Mouse (Mus musculus) liver, embryonic 15.5 days (tissue): ENCODE data around the gene Rpa2. TPM values are rescaled to one million over a fixed set of nuclear protein-coding genes. Genes with fewer than 3 reads are reported as not detected.
"Not testable (repeated sequence)": the region's sequence is repeated elsewhere in the genome, so short reads cannot be mapped to it uniquely, and the experiment has no call there.

Source experiments
- ATAC-seq: fragments of 200-750 bp; cut with Nextera tagmentation; 2 replicates; pipeline ENCODE4 v1.8.0; 2017; ENCODE audit warnings: moderate number of reproducible peaks, mild to moderate bottlenecking, moderate library complexity; ENCODE audit not compliant: insufficient read depth
- H3K27ac ChIP-seq: fragments of 300-500 bp; sonication (generic); replicated peaks from 2 replicates; pipeline ENCODE4 v1.5.1; 2015; ENCODE audit warnings: mild to moderate bottlenecking, inconsistent platforms
- H3K27me3 ChIP-seq: fragments of 300-500 bp; sonication (generic); 2 replicates; pipeline ENCODE4 v1.6.1; 2015; ENCODE audit warnings: mild to moderate bottlenecking, inconsistent platforms
- H3K36me3 ChIP-seq: fragments of 300-500 bp; sonication (generic); replicated peaks from 2 replicates; pipeline ENCODE4 v1.6.1; 2015; ENCODE audit warnings: moderate library complexity, mild to moderate bottlenecking, inconsistent platforms
- H3K4me1 ChIP-seq: fragments of 300-500 bp; sonication (generic); replicated peaks from 2 replicates; pipeline ENCODE4 v1.6.1; 2015; ENCODE audit warnings: inconsistent platforms
- H3K4me2 ChIP-seq: fragments of 300-500 bp; sonication (generic); 2 replicates; pipeline ENCODE4 v1.6.1; 2015; ENCODE audit warnings: moderate library complexity, mild to moderate bottlenecking, inconsistent platforms
- H3K4me3 ChIP-seq: fragments of 300-500 bp; sonication (generic); replicated peaks from 2 replicates; pipeline ENCODE4 v1.5.1; 2015; ENCODE audit warnings: mild to moderate bottlenecking, inconsistent platforms
- H3K9ac ChIP-seq: fragments of 300-500 bp; sonication (generic); 2 replicates; pipeline ENCODE4 v1.6.1; 2015; ENCODE audit warnings: moderate library complexity, mild to moderate bottlenecking, inconsistent platforms
- H3K9me3 ChIP-seq: fragments of 300-500 bp; sonication (generic); replicated peaks from 2 replicates; pipeline ENCODE4 v1.6.1; 2016; ENCODE audit warnings: inconsistent platforms
- WGBS: fragments of 180-500 bp; shearing (Covaris S2); methylation state at CpG from one replicate; pipeline ENCODE4 v1.1.7; 2015; ENCODE audit warnings: mixed read lengths; ENCODE audit not compliant: insufficient replicate concordance; 5-methylcytosine and 5-hydroxymethylcytosine counted together
- polyA plus RNA-seq: library from polyadenylated mRNA; unstranded; fragments of >200 nt; fragmentation: Nextera tagmentation; extraction: Ambion mirVana; gene quantifications from 2 replicates; pipeline ENCODE4 v1.2.1, GENCODE M21; 2015

The Rpa2 gene
- polyA plus RNA-seq, 1 experiment from 2014 or later = 81.3 TPM

DNA sequence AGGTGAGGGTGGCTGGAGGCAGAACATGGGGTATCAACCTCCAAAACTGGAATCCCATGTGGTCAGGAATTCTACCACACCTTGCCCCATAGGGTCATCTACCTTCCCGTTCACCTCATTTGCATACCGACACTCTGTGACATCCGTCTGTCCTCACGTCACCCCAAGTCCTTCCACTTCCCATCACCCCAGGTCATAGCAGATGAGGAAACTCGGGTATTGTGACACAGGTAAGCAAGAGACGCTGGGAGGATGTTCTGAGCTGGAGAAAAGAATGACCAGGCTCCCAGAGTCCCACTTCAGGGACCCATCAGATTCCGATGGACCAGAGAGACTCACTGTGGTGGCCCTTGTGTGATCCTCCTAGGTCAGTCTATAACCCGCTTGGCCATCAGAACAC is 26.6 kb downstream of the Rpa2 start:
- Histone ChIP-seq H3K4me1 (peaks cover 27% of the 10 kb centered on the region), H3K9me3 (no peaks in the 10 kb centered on the region), H3K27me3 (peaks cover 26% of the 10 kb centered on the region), H3K4me3 (peak overlapping the region; percentile 52), H3K27ac (no peak overlapping the region), H3K4me2 (peak overlapping the region; percentile 75), H3K9ac (no peak overlapping the region), H3K36me3 (no peaks in the 10 kb centered on the region)
- 54% methylated on average over 8 of the region's 8 CpGs for WGBS
- ATAC-seq = no peak

DNA sequence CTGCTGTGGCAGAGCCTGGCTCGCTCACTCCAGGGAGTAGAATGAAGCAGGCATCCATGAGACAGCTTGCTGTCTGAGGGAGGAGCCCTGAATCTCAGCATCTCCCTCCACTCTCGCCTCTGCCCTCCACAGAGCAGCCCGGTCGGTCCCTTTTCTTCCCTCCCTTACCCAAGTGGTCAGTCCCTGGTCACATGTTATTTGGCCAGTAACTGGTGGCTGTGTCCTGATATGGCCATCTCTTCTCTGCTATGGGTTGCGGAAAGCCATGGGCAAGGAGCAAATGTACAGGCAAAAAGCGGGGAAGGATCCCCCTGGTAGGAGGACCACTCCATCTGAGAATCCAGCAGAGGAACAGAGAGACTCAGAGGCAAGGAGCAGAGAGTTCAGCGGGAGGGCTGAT is 27.0 kb downstream of the Rpa2 start:
- Histone ChIP-seq H3K9ac (no peak overlapping the region), H3K4me3 (peak overlapping the region; percentile 52)

DNA sequence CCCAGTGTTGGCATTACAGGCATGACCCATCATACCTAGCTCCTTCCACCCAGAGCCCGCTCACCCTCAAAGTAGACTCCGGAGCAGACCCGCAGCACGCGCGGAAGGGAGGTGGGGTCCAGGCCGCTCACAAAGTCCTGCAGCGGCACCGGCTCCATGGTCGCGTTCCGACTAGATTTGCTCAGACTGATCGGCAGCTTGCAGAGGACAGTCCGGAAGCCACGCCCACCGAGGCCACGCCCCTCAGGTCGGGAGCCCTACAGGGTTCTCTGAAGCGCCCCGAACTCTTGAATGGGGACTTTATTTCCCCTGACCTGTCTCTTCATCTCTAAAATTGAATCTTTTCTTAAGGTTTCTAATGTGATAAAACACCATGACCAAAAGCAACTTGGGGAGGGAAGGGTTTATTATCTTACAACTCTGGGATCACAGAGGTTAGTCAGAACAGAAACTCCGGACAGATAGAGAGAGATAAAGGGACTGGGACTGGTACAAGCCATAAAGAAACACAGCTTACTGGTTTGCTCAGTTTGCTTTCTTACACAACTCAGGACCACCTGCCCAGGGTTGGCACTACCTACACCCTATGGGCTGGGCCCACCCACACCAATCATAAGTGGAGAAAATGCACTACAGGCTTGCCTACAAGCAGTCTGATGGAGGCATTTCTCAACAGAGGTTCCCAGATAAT is 28.2 kb downstream of the Rpa2 start, which contains the start of gene Themis2:
Themis2 (minus strand) TSS at position 192 of the 691 bp plus-strand sequence.
- peak within 1 kb of the TSS; percentile 52 for H3K4me3 ChIP-seq
- no peak within 1 kb of the TSS for H3K27ac ChIP-seq
- H3K36me3 ChIP-seq = no peaks in the 10 kb centered on the region
- peak within 1 kb of the TSS; percentile 38; the same call in 1 of the 2 replicates for H3K9ac ChIP-seq
- peaks cover 26% of the 10 kb centered on the region for H3K27me3 ChIP-seq
- peaks cover 34% of the 10 kb centered on the region for H3K4me1 ChIP-seq
- peak within 1 kb of the TSS; percentile 75 for H3K4me2 ChIP-seq
- H3K9me3 ChIP-seq = no peaks in the 10 kb centered on the region
- peak; percentile 64 for ATAC-seq
- 1% methylated on average over 21 of the region's 21 CpGs for WGBS

More for the DNA sequence above, 27.0 kb downstream of the Rpa2 start:
- WGBS = 70% methylated on average over 7 of the region's 7 CpGs
- Histone ChIP-seq H3K36me3 (no peaks in the 10 kb centered on the region), H3K27ac (no peak overlapping the region), H3K27me3 (peaks cover 26% of the 10 kb centered on the region), H3K4me1 (peaks cover 27% of the 10 kb centered on the region), H3K9me3 (no peaks in the 10 kb centered on the region), H3K4me2 (peak overlapping the region; percentile 75)
- ATAC-seq = no peak

DNA sequence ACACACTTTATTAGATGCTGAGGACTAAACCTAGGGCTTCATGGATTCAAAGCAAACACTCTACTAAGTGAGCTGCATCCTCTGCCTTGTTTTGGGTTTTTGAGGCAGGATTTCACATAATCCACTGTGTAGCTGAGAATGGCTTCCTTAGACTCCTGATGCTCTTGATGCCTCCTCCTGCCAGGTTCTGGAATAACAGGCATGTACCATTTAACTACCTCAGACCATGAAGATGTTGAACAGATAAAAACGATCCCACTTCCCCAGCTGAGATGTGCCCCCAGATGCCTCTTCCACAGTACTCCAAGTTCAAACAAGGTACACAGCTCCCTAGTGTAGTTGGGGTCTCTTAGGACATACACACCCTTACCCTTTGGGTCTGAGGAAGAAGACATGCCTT is 29.3 kb downstream of the Rpa2 start:
- no peak overlapping the region for H3K4me3 ChIP-seq
- peaks cover 26% of the 10 kb centered on the region for H3K27me3 ChIP-seq
- no peak overlapping the region for H3K4me2 ChIP-seq
- no peak for ATAC-seq
- H3K36me3 ChIP-seq = no peaks in the 10 kb centered on the region
- H3K9ac ChIP-seq = no peak overlapping the region
- 45% methylated on average over 1 of the region's 1 CpGs for WGBS
- H3K27ac ChIP-seq = no peak overlapping the region
- H3K4me1 ChIP-seq = peaks cover 44% of the 10 kb centered on the region
- no peaks in the 10 kb centered on the region for H3K9me3 ChIP-seq

DNA sequence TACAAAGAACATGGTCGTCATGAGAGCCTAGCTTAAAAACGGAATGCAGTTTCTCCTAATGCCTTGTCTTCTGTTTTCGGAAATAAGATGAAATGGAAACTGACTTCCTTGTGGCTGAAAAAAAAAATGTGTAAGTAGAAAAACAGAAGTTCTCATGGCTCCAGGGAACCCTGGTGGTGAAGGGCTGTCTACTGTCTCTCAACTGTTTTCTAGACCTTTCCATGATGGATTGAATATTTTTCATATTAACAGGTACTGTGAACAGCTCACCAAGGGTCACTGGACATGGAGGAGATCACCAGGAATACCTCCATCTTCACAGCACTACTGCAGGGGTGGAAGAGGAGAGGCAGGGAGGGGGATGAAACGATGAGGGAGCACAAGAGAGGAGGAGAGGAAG is 29.9 kb downstream of the Rpa2 start:
- Histone ChIP-seq H3K9me3 (no peaks in the 10 kb centered on the region), H3K4me3 (no peak overlapping the region), H3K27ac (peak overlapping the region; percentile 30; the same call in 1 of the 2 replicates), H3K4me1 (peaks cover 48% of the 10 kb centered on the region), H3K9ac (no peak overlapping the region), H3K27me3 (peaks cover 26% of the 10 kb centered on the region), H3K36me3 (no peaks in the 10 kb centered on the region), H3K4me2 (no peak overlapping the region)
- whole genome bisulfite sequencing = 25% methylated on average over 4 of the region's 4 CpGs
- no peak for ATAC-seq

DNA sequence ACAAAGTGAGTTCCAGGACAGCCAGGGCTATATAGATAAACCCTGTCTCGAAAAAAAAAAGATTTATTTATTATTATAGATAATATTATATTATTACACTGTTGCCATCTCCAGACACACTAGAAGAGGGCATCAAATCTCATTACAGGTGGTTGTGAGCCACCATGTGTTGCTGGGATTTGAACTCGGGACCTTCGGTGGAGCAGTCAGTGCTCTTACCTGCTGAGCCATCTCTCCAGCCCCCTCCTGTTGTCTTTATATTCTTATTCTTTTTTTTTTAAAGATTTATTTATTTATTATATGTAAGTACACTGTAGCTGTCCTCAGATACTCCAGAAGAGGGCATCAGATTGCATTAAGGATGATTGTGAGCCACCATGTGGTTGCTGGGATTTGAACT is 30.5 kb downstream of the Rpa2 start:
- not testable (repeated sequence) for H3K9ac ChIP-seq, H3K9me3 ChIP-seq, ATAC-seq, H3K4me3 ChIP-seq, H3K4me2 ChIP-seq, H3K27ac ChIP-seq, H3K36me3 ChIP-seq
- WGBS = 67% methylated on average over 3 of the region's 3 CpGs
- Histone ChIP-seq H3K27me3 (peaks cover 25% of the 10 kb centered on the region), H3K4me1 (peaks cover 48% of the 10 kb centered on the region)

DNA sequence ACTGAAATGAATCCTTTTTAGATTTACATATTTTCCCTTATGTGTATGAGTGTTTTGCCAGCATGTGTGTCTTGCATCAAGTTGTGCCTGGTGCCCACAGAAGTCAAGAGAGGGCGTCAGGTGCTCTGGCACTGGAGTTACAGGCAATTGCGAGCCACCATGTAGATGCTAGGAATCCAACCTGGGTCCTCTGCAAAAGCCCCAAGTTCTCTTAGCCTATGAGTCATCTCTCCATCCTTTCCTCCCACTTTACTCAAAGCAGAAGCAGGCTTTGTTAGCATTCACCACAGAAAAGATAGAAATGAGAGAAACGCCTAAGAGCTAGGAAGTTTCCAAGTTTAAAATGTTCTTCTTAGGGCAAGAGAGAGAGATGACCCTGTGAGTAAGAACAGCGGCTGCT is 31.7 kb downstream of the Rpa2 start:
- Histone ChIP-seq H3K4me1 (peaks cover 42% of the 10 kb centered on the region), H3K36me3 (no peaks in the 10 kb centered on the region), H3K4me2 (no peak overlapping the region), H3K27me3 (peaks cover 14% of the 10 kb centered on the region), H3K9me3 (no peaks in the 10 kb centered on the region), H3K9ac (no peak overlapping the region), H3K27ac (no peak overlapping the region), H3K4me3 (no peak overlapping the region)
- no peak for ATAC-seq
- 69% methylated on average over 4 of the region's 4 CpGs for WGBS

DNA sequence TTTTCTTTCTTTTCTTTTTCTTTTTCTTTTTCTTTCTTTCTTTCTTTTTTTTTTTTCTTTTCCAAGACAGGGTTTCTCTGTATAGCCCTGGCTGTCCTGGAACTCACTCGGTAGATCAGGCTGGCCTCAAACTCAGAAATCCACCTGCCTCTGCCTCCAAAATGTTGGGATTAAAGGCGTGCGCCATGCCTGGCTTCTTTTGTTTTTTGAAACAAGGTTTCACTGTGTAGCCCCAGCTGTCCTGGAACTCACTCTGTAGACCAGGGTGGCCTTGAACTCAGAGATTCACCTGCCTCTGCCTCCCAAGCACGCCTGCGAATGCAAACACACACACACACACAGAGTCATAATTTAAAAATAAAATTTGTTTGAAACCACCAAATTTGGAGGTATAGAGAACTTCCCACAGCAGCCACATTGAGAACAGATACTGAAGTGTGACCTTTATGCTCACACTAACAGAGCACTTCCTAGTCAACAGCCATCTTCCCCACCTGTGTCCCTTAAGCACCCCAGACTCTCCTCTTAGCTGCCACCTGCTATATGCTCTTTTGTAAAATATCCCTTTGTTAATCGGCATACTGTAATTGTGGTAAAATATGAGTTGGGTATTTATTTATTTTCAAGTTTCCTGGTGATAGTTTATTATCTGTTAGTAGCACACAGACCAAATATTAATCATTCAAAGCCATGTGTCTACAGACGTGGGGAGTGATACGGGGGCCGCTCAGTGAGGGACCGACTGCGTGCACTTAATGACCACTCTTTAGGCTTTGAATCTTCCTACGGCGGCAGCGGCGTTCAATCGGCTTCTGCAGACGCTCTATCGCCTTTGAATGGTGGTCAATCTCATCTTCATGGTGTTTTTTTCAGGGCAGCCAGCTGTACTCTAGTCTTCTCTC is 33.3 kb downstream of the Rpa2 start:
- Histone ChIP-seq H3K4me2 (peak overlapping the region; percentile 71), H3K4me3 (peak overlapping the region; percentile 25), H3K9me3 (no peaks in the 10 kb centered on the region), H3K4me1 (peaks cover 30% of the 10 kb centered on the region), H3K27ac (peak overlapping the region; percentile 69), H3K9ac (peak overlapping the region; percentile 34; the same call in 1 of the 2 replicates), H3K36me3 (no peaks in the 10 kb centered on the region), H3K27me3 (no peaks in the 10 kb centered on the region)
- peak; percentile 69 for ATAC-seq
- WGBS = 53% methylated on average over 18 of the region's 18 CpGs

DNA sequence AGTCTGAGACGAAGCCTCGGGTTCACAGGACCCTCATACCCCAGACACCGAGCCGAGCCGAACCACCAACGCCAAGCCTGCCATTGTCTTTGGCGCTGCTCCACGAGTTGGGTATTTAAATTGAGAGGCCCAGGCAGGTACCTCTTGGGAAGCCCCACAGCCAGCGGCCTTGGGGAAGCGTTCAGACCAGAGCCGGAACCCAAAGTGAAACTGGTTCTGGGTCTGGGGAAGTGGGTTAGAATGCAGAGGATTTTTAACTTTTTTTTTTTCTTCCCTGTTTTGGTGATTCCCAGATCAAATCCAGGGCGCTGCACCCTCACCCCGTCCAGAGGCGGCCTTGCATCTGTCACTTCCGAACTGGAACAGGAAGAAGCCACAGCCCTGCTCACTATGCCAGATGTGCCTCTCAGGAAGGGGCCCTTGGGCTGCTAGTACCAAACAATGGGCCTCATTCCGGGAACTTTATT is 34.1 kb downstream of the Rpa2 start:
- no peaks in the 10 kb centered on the region for H3K27me3 ChIP-seq
- H3K9ac ChIP-seq = peak overlapping the region; percentile 34; the same call in 1 of the 2 replicates
- H3K27ac ChIP-seq = peak overlapping the region; percentile 69
- peak overlapping the region; percentile 25 for H3K4me3 ChIP-seq
- H3K36me3 ChIP-seq = no peaks in the 10 kb centered on the region
- H3K9me3 ChIP-seq = no peaks in the 10 kb centered on the region
- H3K4me1 ChIP-seq = peaks cover 27% of the 10 kb centered on the region
- WGBS = 18% methylated on average over 16 of the region's 16 CpGs
- peak; percentile 18; the same call in 1 of the 2 replicates for ATAC-seq
- H3K4me2 ChIP-seq = peak overlapping the region; percentile 71

DNA sequence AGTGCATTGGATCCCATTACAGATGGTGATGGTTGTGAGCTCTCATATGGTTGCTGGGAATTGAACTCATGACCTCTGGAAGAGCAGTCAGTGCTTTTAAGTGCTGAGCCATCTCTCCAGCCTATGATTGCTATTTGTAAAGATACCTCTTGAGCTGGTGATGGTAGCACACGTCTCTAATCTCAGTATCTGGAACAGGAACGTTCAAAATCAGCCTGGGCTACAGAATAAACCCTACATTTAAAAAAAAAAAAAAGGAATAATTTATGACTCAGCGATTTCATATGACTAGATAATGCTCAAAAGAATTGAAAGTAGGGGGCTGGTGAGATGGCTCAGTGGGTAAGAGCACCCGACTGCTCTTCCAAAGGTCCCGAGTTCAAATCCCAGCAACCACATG is 35.1 kb downstream of the Rpa2 start:
- H3K9ac ChIP-seq = no peak overlapping the region
- no peaks in the 10 kb centered on the region for H3K36me3 ChIP-seq
- no peak overlapping the region for H3K4me3 ChIP-seq
- WGBS = 58% methylated on average over 5 of the region's 5 CpGs
- no peak overlapping the region for H3K27ac ChIP-seq
- no peak overlapping the region for H3K4me2 ChIP-seq
- no peak for ATAC-seq
- no peaks in the 10 kb centered on the region for H3K27me3 ChIP-seq
- peaks cover 26% of the 10 kb centered on the region for H3K4me1 ChIP-seq
- no peaks in the 10 kb centered on the region for H3K9me3 ChIP-seq

DNA sequence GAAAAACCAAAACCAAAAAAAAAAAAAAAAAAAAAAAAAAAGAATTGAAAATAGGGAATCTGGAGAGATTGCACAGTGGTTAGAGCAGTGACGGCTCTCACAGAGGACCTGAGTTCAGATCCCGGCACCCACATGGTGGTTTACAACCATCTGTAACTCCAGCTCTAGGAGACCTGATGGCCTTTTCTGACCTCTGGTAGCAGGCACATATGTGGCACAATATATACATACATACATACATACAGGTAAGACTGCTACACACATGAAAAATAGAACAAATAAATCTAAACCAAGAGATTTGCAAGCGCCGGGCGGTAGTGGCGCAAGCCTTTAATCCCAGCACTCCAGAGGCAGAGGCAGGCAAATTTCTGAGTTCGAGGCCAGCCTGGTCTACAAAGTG is 35.7 kb downstream of the Rpa2 start:
- Histone ChIP-seq H3K9ac (no peak overlapping the region), H3K27me3 (no peaks in the 10 kb centered on the region), H3K4me3 (no peak overlapping the region), H3K27ac (no peak overlapping the region), H3K36me3 (no peaks in the 10 kb centered on the region), H3K4me2 (no peak overlapping the region), H3K4me1 (peaks cover 31% of the 10 kb centered on the region), H3K9me3 (no peaks in the 10 kb centered on the region)
- no peak for ATAC-seq
- 83% methylated on average over 7 of the region's 7 CpGs for WGBS
